Mouse (Mus musculus) myocyte (in vitro differentiated cells): Measurements from ENCODE around the gene Rbm18.

Source experiments
- MAX ChIP-seq: IDR thresholded peaks from one replicate; pipeline ENCODE4 v1.6.1; 2011; ENCODE audit warnings: low read depth, mild to moderate bottlenecking, control low read depth
- MYOD1 ChIP-seq, 3 experiments: IDR thresholded peaks; one replicate each; pipeline ENCODE4 v1.6.1; 2011; ENCODE audit warnings: control low read depth in 2 of 3, low read depth in 2 of 3, mild to moderate bottlenecking in 2 of 3, moderate library complexity in 1 of 3; ENCODE audit not compliant: insufficient read length in 2 of 3, control insufficient read depth in 1 of 3

DNA sequence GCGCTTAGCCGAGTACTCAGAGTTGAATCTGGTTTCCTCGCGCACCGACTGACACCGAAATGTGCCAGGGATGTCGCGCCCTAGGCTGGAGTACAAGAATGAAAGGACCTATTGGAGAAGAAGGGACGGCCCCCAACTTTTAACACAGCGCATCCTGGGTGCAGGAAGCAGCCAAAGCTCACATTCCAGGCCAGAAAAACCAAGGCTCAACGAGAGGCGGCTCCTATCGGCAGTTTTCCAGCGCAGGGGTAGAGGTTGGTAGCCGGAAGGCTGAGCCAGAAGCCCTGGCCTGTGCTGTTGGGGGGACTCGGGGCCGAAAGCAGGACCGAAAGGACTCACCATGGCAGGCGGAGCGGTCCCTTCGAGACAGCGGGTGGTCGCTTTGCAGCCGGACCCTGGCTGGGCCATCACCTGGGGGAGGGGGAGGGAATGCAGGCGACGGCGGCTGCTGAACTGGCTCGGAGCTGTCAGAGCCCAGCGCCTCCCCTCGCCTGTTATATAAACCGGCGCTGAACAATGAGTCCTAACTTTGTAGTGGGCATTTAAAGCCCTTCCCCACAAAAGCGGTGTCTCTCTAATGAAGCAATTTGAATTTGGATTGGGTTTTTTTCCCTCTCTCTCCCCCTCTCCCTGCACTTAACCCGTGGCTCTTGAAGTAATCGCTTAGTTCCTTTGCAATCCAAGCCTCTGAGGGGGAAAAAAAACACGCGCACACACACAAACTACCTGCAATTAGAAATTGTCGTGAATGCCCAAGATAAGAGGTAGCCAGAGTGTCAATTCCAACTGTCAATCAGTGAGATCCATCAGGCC, 32.8 kb downstream of the Rbm18 start:
- TF ChIP-seq MAX = no peak
- no peak for TF ChIP-seq MYOD1 (IDR thresholded peaks at IDR 0.05; ENCODE audit: control insufficient read depth in 1 of 3, insufficient read length in 2 of 3, low read depth in 2 of 3)
